Mouse (Mus musculus) heart, postnatal 10 days (tissue): ENCODE measurements around the gene Gpr26. TPM values are rescaled to one million over a fixed set of nuclear protein-coding genes. Genes with fewer than 3 reads are reported as not detected.

Experiments used
- DNase-seq, 2 experiments: peaks; one replicate each; pipeline ENCODE4 v3.0.0; 2021
- intact Hi-C: fragments of 180-260 bp; cut with DNase I; formaldehyde crosslinking; loops from one replicate; pipeline ENCODE4 v1.15.1; 2025
- total RNA-seq, 2 experiments: library from RNA; stranded (reverse); gene quantifications; 2 replicates each; pipeline ENCODE4 v1.2.3; 2021

The Gpr26 gene
- total RNA-seq = not detected

DNA sequence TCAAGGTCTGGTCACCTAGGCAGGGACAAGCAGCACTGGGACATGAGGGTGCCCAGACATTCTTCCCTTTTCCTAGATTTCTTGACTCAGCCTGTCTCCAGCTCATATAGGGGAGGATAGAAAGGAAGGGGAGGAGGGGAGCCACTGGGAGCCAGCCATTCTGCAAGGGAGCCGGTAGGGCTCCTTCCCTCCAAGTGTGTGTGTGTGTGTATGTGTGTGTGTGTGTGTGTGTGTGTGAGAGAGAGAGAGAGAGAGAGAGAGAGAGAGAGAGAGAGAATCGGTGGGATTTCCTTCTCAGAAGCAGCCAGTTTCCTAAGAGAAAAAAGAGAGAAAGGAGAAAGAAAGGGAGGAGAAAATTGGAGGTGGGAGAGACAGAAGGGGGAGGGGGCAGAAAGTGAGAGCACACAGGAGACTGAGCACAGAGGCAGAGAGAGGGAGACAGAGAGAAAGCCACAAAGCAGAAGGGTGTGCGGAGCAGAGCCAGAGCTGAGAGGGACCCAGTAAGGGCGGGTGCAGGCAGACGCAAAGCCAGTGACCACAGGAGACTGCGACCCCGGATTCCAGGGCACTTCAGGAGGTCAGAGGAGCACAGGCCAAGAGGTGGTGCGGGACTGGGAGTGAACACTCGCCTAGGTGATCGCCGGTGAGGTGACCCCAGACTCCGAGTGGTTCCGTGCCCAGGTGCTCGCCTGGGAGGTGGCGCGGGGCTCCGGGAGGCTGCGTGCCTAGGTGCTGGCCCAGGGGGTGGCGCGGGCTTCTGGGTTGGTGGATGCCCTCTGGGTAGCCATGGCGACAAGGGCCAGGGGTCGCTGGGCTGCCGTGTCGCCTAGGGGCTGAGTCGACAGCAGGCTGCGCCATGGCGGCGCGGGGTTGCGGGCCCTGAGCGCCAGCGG lies at the start of gene Gpr26:
Gpr26 (plus strand) TSS at position 438 of the 893 bp plus-strand sequence.
- intact Hi-C loops = loop anchor here (10.0 kb wide), 1 partner anchor 239 kb away; no protein-coding TSS in a partner anchor
- DNase-seq = no peak

DNA sequence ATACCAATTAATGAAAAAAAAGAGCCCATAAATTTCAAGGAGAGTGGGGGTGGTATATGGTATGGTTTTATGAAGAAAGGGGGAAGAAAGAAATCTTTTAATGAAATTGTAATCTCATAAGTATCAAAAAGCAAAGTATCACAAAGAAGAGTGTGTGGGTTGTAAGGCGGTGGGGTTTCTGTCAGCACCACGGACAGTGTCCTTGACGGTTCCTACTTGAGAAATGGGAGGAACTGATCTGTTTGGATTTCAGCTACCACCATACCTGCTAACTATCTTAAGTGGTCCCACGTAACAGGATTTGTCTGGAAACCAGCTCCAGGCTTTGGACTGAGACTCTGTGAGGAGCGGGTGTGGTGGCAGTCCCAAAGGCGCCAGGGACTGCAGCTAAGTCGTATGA lies 48.9 kb upstream of the Gpr26 start:
- intact Hi-C loops = no loop called here
- DNase-seq = peak in 1 of 2 experiments; percentile 3

DNA sequence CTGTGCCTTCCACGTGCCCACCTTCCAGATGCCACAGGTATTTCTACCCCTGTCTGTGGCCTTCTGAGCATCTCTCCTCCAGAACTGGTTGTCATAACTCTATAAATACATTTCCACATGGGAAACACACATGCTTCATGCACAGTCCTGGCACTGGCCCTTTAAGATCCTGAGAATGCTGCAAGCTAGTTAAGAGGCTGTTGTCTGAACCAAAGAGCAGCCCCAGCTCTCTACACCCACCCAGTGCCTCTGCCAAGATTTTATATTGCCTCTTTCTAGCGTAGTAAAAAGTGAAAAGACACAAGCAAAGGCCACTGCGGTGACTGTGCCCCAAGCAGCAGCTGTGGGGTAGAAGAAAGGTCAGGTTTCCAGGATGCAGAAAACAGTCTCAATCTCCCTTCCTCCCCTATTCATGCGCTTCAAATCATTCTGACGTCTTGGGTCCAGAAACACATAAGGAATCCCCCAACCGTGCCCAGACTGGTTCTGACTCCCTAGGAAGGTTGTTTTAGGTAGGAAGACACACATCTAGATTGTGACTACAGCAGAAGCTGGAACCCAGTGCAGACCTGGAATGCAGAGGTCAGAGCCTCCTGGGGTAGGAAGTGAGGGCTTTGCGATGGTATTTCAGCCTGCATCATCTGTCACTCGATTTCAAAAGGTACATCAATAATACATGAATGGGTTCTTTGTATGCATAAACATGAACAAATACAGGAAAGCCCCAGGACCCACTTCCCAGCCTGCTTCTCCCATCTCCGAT lies 38.8 kb upstream of the Gpr26 start:
- intact Hi-C loops = no loop called here
- DNase-seq = no peak

DNA sequence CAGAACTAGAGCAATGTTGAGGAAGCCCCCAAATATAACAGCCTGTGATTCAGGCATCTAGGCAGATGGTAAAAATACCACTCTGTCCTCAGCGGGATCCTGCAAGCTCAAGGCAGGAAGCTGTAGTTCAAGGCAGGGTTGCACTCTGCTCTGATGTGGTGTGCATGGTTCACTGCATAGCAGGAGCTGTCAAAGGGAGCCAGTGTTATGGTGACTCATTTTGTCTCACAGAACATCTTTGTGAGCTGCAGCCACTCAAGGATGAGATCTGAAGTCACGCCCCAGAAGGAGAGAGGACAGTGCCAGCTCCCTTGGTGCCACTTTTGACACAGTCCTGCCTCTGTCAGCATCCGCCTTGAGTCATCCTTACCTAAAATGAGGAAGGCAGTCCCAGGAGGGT lies 28.6 kb upstream of the Gpr26 start:
- intact Hi-C loops = no loop called here
- DNase-seq = no peak

DNA sequence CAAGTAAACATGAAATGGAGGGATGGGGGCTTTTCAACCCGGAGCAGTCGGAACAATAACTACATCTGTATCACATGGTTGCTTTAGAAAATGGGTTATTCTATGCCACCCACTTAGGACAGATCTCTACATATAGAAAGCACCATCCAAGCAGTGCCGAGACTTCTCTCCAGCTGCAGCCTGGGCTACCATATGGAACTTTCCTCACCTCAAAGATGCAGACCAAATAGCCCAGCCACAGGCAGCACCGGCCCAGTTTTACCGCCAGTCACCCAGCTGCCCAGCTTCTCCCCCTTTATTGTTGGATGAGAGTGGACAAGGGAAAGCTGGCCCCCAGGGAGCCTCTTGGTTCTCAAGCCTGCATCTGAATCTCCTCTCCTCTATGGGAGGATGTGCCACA lies 15.1 kb upstream of the Gpr26 start:
- intact Hi-C loops = no loop called here
- DNase-seq = no peak

DNA sequence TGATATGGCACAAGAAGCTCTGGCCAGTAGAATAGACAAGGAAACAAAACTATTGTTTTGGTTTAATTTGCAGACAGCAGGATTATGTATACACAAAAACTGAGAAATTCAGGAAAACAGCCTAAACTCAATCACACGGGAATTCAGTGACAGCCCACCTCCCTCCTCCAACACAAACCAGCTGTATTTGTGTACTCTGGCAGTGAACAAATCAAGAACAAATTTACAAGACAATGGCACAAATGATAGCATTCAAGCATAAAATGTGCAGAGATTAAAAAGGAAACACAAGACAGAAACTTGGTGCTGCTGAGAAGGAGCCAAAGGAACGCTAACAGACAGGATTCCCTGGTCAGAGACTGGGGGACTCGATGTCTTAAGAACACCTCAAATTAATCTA lies 12.9 kb upstream of the Gpr26 start:
- intact Hi-C loops = no loop called here
- DNase-seq = no peak

DNA sequence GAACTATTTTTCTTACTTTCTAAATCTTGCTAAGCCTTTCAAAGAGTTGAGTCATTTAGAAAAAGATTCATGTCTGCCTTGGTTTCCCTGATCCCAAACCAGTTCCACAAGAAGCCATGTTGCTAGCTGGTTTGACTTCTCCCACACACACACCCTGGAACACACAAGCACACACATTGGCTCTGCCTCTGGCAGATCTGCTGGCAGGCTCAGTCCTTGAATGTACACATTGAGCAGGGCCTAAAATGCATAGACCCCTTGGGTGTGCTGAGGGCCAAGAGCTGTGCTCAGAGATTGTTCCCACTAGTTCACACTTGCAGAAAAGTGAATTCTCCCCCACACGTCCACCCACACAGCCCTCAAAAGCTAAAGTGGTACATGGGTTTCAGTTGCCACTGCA lies 7.6 kb upstream of the Gpr26 start:
- DNase-seq = no peak
- intact Hi-C loops = no loop called here

DNA sequence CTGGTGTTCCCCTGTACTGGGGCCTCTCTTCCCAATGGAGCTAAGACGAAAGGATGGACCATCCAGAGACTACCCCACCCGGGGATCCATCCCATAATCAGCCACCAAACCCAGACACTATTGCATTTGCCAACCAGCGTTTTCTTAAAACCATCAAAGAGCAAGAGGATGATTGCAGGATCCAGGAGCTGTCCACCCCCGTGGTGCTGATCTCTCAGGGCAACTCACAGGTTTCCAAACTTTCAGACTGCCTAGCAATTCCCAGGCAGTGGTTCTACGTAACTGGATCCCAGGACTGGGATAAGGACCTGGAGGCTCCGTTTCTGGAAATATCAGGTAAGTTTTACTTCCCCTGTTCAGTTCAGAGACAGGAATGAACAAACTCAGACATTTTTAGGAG lies 5.7 kb upstream of the Gpr26 start:
- intact Hi-C loops = loop anchor here (10.0 kb wide), 1 partner anchor 244 kb away; no protein-coding TSS in a partner anchor
- DNase-seq = peak; percentile 42 to 69

DNA sequence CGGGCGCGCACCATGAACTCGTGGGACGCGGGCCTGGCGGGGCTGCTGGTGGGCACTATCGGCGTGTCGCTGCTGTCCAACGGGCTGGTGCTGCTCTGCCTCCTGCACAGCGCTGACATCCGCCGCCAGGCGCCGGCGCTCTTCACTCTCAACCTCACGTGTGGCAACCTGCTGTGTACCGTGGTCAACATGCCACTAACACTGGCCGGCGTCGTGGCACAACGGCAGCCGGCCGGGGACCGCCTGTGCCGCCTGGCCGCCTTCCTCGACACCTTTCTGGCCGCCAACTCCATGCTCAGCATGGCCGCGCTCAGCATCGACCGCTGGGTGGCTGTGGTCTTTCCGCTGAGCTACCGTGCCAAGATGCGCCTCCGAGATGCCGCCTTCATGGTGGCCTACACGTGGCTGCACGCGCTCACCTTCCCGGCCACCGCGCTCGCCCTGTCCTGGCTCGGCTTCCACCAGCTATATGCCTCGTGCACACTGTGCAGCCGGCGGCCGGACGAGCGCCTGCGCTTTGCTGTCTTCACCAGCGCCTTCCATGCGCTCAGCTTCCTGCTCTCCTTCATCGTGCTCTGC lies 745 bp downstream of the Gpr26 start:
- intact Hi-C loops = loop anchor here (10.0 kb wide), 1 partner anchor 238 kb away; no protein-coding TSS in a partner anchor
- DNase-seq = no peak

DNA sequence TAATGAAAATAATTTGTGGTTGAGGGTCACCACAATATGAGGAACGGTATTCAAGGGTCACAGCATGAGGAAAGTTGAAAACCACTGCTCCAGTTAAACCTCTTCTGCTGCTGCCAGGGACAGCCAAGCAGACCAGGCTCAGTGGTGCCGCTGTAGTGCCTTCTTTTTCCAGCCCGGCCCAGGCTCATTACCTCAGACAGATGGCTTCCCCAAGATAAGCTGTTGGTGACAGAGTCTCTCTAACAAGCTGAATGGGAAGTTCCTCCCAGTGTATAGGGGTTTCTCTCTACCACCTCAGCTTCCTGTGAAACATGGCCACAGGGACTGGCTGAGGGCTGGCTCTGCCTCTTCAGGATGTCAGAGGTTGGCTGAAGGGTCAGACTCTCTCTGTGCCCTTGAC lies 4.0 kb downstream of the Gpr26 start:
- intact Hi-C loops = no loop called here
- no peak for DNase-seq

DNA sequence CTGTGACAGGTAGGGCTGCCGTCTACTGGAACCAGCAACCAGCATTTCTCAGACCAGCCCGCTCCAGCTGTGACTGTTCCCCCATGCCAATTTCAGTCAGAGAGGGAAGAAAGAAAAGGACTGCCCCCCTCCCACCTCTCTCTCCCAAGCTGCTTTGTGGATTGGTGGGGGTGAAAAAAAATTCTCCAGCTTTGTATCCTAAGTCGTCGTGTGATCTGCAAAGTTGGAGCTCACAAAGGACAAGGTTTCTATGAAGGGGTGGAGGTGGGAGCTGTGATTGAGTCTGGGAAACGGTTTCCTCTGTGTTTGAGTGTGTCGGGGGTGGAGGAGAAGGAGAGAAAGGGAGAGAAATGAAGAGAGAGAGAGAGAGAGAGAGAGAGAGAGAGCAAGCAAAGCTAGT lies 9.6 kb downstream of the Gpr26 start:
- intact Hi-C loops = no loop called here

DNA sequence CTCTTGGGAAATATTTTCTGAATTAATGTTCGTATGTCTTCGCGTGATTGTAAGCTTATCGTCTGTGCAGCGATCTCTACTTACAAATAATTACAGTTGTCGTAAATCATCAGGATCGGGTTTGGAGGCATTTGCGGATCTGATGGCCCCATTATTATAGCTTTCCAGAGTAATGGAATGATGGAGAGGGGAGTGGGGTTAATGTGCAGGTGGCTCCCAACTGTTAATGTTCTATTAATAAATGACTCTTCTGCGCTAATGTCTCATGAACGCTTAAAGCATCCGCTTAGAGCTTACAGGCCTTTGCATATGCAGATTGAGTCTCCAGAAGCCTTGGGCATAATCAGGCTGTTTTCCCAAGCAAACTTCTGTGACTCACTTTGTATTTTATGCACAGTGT lies 12.3 kb downstream of the Gpr26 start:
- DNase-seq = no peak
- intact Hi-C loops = no loop called here

More for the DNA sequence above, 9.6 kb downstream of the Gpr26 start:
- DNase-seq = no peak

DNA sequence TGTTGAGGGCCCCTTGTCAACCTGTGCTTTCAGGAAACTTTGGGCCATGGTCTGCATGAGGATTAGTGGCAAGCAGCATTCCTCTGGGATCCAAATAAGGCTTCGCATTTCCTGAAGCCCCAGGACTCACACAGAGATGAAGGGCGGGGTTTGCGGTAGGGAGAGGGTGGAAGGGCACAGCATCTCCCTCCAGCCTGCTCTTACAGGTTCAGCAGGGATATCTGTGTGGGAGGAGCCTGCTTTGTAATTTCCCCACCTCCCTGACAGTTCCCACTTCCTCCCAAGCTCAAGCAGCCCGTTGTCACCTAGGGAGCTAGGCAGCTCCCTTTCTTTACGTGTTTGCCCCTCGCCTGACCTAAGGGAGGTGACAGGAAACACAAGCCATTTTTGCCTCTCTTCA lies 22.8 kb downstream of the Gpr26 start:
- intact Hi-C loops = no loop called here
- DNase-seq = no peak

DNA sequence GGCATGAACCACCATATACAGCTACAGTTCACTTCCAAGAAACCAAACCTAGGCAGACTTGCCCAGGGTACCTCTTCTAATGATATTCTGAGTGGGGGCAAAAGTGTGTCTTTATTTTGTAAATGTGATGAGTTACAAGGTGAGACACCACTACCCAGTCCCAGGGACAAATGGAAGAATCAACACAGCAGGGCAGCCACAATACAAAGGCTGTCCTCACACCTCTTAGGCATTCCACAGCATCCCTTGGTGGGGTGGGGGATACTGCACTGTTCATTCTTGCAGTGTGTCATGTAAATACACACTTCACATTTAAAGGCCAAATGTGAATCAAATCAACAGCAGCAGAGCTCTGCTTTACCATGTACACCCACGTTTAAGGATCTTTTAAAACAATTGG lies 26.0 kb downstream of the Gpr26 start:
- intact Hi-C loops = no loop called here
- no peak for DNase-seq

DNA sequence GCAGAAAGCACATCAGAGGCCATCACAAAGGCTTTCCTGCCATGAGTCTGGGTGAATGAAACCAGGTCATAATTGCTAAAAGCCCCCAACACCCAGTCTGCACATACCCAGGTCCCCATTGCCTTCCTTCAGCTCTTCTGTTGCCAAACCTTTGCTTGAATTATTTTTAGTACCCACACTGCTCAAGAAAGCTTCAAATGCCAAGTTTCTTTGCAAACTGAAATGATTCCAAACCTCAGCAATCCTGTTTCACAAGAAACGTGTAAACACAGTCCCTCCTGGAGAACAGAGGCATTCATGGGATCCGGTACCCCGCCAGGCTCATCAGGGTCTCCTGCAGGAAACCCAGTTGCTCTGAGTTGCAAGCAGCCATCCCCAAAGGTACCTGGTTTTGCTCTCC lies 26.6 kb downstream of the Gpr26 start:
- intact Hi-C loops = no loop called here
- DNase-seq = no peak

DNA sequence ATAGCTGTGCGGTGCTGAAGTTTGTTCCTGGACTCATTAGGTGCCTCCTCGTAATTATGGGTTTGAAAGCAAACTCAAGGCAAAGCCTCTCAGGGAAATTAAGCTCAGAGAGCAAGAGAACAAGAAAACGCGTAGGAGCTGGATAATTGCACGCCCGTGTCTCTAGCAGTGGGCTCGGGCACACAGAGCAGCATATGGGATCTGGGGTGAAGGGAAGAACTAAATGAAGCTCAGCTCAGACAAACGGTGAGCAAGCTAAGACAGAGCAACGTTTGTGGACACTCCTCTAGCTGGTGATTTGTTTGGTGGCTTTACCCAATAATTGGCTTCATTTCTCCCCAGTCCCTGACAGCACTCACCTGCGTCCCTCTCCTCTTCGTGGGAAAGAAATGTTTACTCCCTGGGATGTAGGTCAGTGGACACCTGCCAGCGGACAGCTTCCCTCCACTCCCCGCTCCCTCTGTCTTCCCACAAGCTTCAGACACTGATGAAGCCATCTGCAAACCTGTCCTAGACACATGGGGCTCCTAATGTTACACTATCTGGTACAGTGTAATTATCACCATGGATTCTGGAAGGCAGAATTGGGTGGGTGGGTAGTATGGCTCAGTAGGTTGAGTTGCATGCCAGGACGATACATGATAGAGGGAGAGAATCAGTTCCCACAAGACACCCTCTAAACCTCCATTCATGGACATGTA lies 39.9 kb downstream of the Gpr26 start:
- DNase-seq = no peak
- intact Hi-C loops = no loop called here

DNA sequence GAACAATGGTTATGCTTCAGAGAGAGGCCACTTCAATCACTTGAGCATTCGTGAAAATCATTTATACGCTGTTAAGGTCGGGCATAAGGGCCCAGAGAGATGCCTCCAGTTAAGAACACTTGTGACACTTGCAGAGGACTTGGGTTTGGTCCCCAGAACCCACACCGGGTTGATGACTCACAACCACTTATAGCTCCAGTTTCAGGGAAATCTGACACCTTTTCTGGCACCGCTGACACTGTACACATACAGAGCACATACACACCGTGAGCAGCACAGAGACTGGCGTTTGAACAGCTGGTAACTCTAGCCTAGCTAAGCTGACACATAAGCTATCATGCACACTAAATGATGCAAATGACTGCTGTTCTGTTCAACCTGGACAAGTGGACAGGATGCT lies 42.7 kb downstream of the Gpr26 start:
- intact Hi-C loops = no loop called here

DNA sequence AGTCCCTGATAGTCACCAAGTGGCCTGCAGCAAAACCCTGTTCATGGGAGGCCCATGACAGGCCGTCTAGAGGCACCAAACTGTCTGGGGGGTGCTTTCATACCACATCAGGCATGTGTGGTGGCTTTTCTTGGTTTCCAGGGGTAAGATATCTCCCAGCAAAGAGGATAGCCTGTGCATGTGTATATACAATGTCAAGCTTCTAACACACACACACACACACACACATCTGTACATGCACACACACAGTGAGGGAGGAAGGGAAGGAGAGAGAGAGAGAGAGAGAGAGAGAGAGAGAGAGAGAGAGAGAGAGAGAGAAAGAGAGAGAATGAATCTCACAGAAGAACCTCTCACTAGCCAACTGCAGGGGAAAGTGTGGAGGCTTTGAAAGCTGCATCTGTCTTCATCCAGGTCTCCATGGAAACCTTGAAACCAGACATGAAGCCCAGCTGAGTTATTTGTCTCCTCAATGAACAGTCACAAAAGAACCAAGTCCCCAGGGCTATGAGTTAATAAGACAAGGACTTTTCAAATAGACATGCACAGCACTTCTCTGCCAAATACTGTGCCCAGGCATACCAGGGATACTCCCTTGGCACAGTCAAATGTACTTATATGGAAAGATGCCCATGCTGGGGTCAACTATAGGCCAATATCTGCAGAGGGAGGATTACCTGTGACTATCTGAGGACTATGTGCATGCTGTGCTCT lies 46.9 kb downstream of the Gpr26 start:
- no peak for DNase-seq
- intact Hi-C loops = no loop called here

More for the DNA sequence above, 42.7 kb downstream of the Gpr26 start:
- no peak for DNase-seq

DNA sequence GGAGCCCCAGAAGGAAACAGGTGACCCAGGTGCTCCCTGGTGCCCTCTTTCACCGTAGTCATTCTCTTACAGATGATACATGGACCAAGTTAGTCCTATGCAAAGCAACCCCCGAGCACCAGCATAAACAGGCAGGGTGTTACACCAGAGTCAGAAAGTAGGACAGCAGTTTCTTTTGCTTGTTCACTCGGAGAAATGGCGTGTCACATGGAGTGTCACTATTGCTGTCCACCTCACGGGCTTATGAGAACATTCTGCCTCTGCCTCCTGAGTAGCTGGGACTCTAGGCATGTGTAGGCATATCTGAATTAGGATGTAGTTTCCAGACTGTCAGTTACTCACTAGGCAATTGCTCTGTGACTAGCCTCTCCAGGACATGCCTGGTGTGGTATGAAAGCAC lies 47.7 kb downstream of the Gpr26 start:
- intact Hi-C loops = no loop called here

DNA sequence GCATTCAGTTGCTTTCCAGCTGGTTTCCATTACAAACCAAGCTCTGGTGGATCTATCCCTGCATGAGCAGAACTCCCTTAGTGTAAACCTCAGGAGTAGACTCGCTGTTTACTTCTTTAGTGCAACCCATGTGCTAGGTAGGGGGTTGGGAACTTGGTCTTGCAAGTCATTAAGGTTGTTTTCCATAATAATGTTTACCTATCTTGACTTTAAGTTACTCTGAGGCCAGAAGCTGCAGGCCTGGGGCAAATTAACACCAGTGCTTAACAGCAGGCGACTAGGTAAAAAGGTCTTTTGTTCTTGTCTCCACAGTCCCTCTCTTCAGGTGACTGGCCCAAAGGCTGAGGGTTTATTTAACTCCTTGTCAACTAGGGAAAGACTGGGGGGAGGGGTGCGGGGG lies 48.9 kb downstream of the Gpr26 start:
- no peak for DNase-seq
- intact Hi-C loops = no loop called here

More for the DNA sequence above, 47.7 kb downstream of the Gpr26 start:
- DNase-seq = no peak
